Mouse (Mus musculus) spleen, adult 2 months (tissue): ENCODE measurements around the gene Eef1akmt3.

Source experiments
- CTCF ChIP-seq: fragments of 200-500 bp; IDR thresholded peaks from 2 replicates; pipeline ENCODE4 v1.5.1; 2011; ENCODE audit warnings: mild to moderate bottlenecking, inconsistent platforms; ENCODE audit not compliant: insufficient read depth, insufficient read length, insufficient replicate concordance; ENCODE audit errors: extremely low read depth
- POLR2A ChIP-seq: fragments of 200-500 bp; IDR thresholded peaks from 2 replicates; pipeline ENCODE4 v1.6.1; 2011; ENCODE audit warnings: low read depth, low read length, inconsistent platforms

DNA sequence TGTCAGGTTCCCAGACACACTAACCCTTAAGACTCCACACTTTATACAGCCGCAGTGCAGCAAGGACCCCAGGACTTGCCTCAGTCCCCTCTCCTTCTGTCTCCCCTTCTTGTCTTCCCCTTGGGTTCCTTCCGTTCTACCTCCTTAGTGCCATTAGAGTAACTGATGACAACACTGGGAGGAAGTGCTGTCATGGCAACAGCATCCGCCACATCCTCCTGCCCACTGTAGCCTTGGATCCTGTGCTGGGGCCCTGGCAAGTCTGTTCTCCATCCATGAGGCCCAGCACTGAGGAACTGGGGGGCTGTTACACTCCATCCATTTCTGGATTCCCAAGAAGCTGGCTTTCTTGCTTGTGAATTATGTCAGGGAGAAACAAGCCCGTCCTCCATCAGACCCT lies 34.8 kb upstream of the Eef1akmt3 start:
- TF ChIP-seq CTCF (no peak), POLR2A (no peak)
